8 mouse cellular contexts compared by ENCODE assay signal in the genomic region with DNA sequence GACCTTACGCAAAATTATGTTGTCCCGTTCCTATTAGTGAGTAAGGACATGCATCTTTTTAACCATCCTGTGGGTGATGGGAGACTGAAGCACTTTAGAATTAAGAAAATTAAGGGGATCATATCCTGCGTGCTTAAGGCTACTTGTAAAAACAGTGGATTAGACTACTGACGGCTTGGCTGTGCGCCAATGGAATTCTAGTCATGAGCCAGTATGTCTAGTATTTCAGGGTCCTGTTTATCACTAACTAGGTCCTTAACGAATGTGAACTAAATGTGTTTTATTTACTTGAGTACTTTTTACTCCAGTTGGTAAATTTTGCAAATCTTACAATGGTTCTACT. TPM values are rescaled to one million over a fixed set of nuclear protein-coding genes. Genes with fewer than 3 reads are reported as not detected.
DNase-seq lines count a peak whose midpoint lies in the region; ATAC-seq and TF ChIP-seq lines count a peak whose summit lies in the region.

No protein-coding gene starts in this region.

- H3K27me3 ChIP-seq in forebrain, embryonic 12.5 days, result no peaks in the 10 kb centered on the region
- no peaks in the 10 kb centered on the region for H3K27me3 ChIP-seq in intestine, postnatal 0 days (replicated peaks; ENCODE audit: control insufficient read depth, insufficient read depth, low read length)
- no peaks in the 10 kb centered on the region for H3K27me3 ChIP-seq in liver, embryonic 12.5 days (replicated peaks)
- H3K27me3 ChIP-seq in myocyte (ENCODE audit: control insufficient read depth, insufficient read depth, insufficient read length), result no peaks in the 10 kb centered on the region

- H3K4me1 ChIP-seq in forebrain, embryonic 12.5 days, result peaks cover 17% of the 10 kb centered on the region
- H3K4me1 ChIP-seq in intestine, postnatal 0 days (replicated peaks; ENCODE audit: control insufficient read depth, insufficient read depth, low read length), result peaks cover 9% of the 10 kb centered on the region; the same call in 1 of the 2 replicates
- H3K4me1 ChIP-seq in liver, embryonic 12.5 days, result peaks cover 21% of the 10 kb centered on the region

- peaks cover 32% of the 10 kb centered on the region for H3K79me2 ChIP-seq in myocyte (ENCODE audit: control insufficient read depth, insufficient read depth)

- TF ChIP-seq POLR2A in myocyte (IDR thresholded peaks at IDR 0.05; ENCODE audit: insufficient read length, low read depth), result no peak

- H3K4me2 ChIP-seq in forebrain, embryonic 12.5 days, result peak overlapping the region; percentile 56
- H3K4me2 ChIP-seq in intestine, postnatal 0 days (replicated peaks; ENCODE audit: low read depth), result peak overlapping the region; percentile 69
- peak overlapping the region; percentile 76 for H3K4me2 ChIP-seq in liver, embryonic 12.5 days
- H3K4me2 ChIP-seq in myocyte (ENCODE audit: low read depth), result peak overlapping the region; percentile 94

- peak overlapping the region; percentile 97 for H3K9ac ChIP-seq in forebrain, embryonic 12.5 days
- peak overlapping the region; percentile 89 for H3K9ac ChIP-seq in intestine, postnatal 0 days (ENCODE audit: low read depth, low read length)
- H3K9ac ChIP-seq in liver, embryonic 12.5 days, result peak overlapping the region; percentile 98

- peak overlapping the region; percentile 99 for H3ac ChIP-seq in myocyte (ENCODE audit: control insufficient read depth, insufficient read length)

- H3K4me3 ChIP-seq in left cerebral cortex, adult 2 months, result peak overlapping the region; percentile 79
- peak overlapping the region; percentile 91 for H3K4me3 ChIP-seq in forebrain, embryonic 12.5 days (replicated peaks)
- peak overlapping the region; percentile 95 for H3K4me3 ChIP-seq in intestine, postnatal 0 days (ENCODE audit: low read depth, low read length)
- H3K4me3 ChIP-seq in liver, embryonic 12.5 days, result peak overlapping the region; percentile 90
- H3K4me3 ChIP-seq in myocyte, result peak overlapping the region; percentile 67

- intact Hi-C loops in left cerebral cortex, adult 2 months (cut with DNase I), result loop anchor here (5.0 kb wide), 1 partner anchor 115 kb away; no protein-coding TSS in a partner anchor
- intact Hi-C loops in left cerebral cortex, postnatal 36 days (cut with DNase I), result loop anchor here (5.0 to 10.0 kb wide), 2 partner anchors 118 to 700 kb away; a partner anchor contains a TSS

- 11% methylated on average over 6 of the region's 6 CpGs for WGBS in forebrain, embryonic 12.5 days
- 3% methylated on average over 6 of the region's 6 CpGs for WGBS in intestine, postnatal 0 days
- 10% methylated on average over 6 of the region's 6 CpGs for WGBS in liver, embryonic 12.5 days (ENCODE audit: insufficient replicate concordance)

- ATAC-seq in forebrain, embryonic 12.5 days (ENCODE audit: low FRiP score), result peak; percentile 44
- peak; percentile 0; the same call in 1 of the 2 replicates for ATAC-seq in intestine, postnatal 0 days
- ATAC-seq in liver, embryonic 12.5 days, result 0 out of 2 replicates have a peak, but pooled peaks have one; percentile 1

- H3K27ac ChIP-seq in left cerebral cortex, adult 2 months, result peak overlapping the region; percentile 99
- H3K27ac ChIP-seq in forebrain, embryonic 12.5 days, result peak overlapping the region; percentile 97
- no peak overlapping the region for H3K27ac ChIP-seq in intestine, postnatal 0 days (ENCODE audit: low read depth, low read length)
- peak overlapping the region; percentile 96 for H3K27ac ChIP-seq in liver, embryonic 12.5 days

- TF ChIP-seq CTCF in left cerebral cortex, adult 2 months (IDR thresholded peaks at IDR 0.05), result no peak
- TF ChIP-seq CTCF in intestine, postnatal 0 days (IDR thresholded peaks at IDR 0.05; ENCODE audit: low read depth), result no peak

- H3K9me3 ChIP-seq in forebrain, embryonic 12.5 days, result no peaks in the 10 kb centered on the region
- H3K9me3 ChIP-seq in intestine, postnatal 0 days (ENCODE audit: control insufficient read depth), result no peaks in the 10 kb centered on the region
- no peaks in the 10 kb centered on the region for H3K9me3 ChIP-seq in liver, embryonic 12.5 days (replicated peaks)

- peak in 1 of 2 experiments; percentile 29 for DNase-seq in left cerebral cortex, adult 2 months (ENCODE audit: extremely low spot score in 1 of 2, low spot score in 2 of 2)
- DNase-seq in left cerebral cortex, postnatal 36 days (ENCODE audit: low spot score in 2 of 2), result no peak
- peak; percentile 47 for DNase-seq in adrenal gland, postnatal 14 days
- no peak for DNase-seq in Muller cell, postnatal 12 days (ENCODE audit: inconsistent ontology term)

- H3K36me3 ChIP-seq in forebrain, embryonic 12.5 days (replicated peaks), result no peaks in the 10 kb centered on the region
- no peaks in the 10 kb centered on the region for H3K36me3 ChIP-seq in intestine, postnatal 0 days (ENCODE audit: control insufficient read depth, insufficient read depth)
- H3K36me3 ChIP-seq in liver, embryonic 12.5 days, result peaks cover 3% of the 10 kb centered on the region
- no peaks in the 10 kb centered on the region for H3K36me3 ChIP-seq in myocyte (ENCODE audit: control insufficient read depth, insufficient read depth)

TF ChIP-seq in myocyte, 11 proteins besides CTCF, POLR2A, EP300 and RAD21:
- TF ChIP-seq POLR2AphosphoS2 (IDR thresholded peaks at IDR 0.05; ENCODE audit: insufficient read length, low read depth) (no peak), CEBPB (IDR thresholded peaks at IDR 0.05; ENCODE audit: insufficient read depth, poor library complexity, severe bottlenecking) (no peak), E2F4 (IDR thresholded peaks at IDR 0.05; ENCODE audit: insufficient read depth) (no peak), SRF (IDR thresholded peaks at IDR 0.05; ENCODE audit: control insufficient read depth, insufficient read length, low read depth) (no peak), TCF3 (IDR thresholded peaks at IDR 0.05; ENCODE audit: insufficient read length, low read depth) (no peak), USF1 (IDR thresholded peaks at IDR 0.05; ENCODE audit: low read depth) (no peak), MYOD1 (IDR thresholded peaks at IDR 0.05; ENCODE audit: control insufficient read depth in 1 of 3, insufficient read length in 2 of 3, low read depth in 2 of 3) (no peak), TCF12 (IDR thresholded peaks at IDR 0.05; ENCODE audit: insufficient read depth, poor library complexity, severe bottlenecking) (no peak), REST (IDR thresholded peaks at IDR 0.05; ENCODE audit: insufficient read depth, insufficient read length) (no peak), MYOG (IDR thresholded peaks at IDR 0.05; ENCODE audit: control insufficient read depth in 1 of 3, insufficient read depth in 1 of 3, insufficient read length in 2 of 3, low read depth in 2 of 3) (no peak), MAX (IDR thresholded peaks at IDR 0.05; ENCODE audit: low read depth) (no peak)
TF ChIP-seq in myocyte: peak in this region for 0.

RNA-seq across cellular contexts. Expression of a gene that starts 0.7 kb away (rescaled TPM):
- total RNA-seq in left cerebral cortex, adult 2 months (2021), result under 1 TPM; 0.52 to 0.79 TPM
- total RNA-seq in left cerebral cortex, postnatal 36 days (2021), result under 1 TPM; 0.72 to 0.91 TPM
- total RNA-seq in adrenal gland, postnatal 14 days (2021), result 1.3 and 2.6 TPM in 2 replicates
- 2.1 and 2.6 TPM in 2 replicates for polyA plus RNA-seq in forebrain, embryonic 12.5 days (2016; fragmentation: Nextera tagmentation; extraction: Ambion mirVana)
- 1.0 and 1.3 TPM in 2 replicates for polyA plus RNA-seq in intestine, postnatal 0 days (2015; fragmentation: Nextera tagmentation; extraction: Ambion mirVana)
- polyA plus RNA-seq in liver, embryonic 12.5 days (2016; fragmentation: Nextera tagmentation; extraction: Ambion mirVana), result 1.2 and 1.3 TPM in 2 replicates
- not detected for polyA plus RNA-seq in myocyte (2012; fragmentation: generic; extraction: Trizol)

RNA-seq across cellular contexts. Expression of a gene that starts 0.7 kb away (rescaled TPM):
- total RNA-seq in left cerebral cortex, adult 2 months (2021), result 100 to 1,000 TPM; 277 to 292 TPM
- 100 to 1,000 TPM; 270 to 322 TPM for total RNA-seq in left cerebral cortex, postnatal 36 days (2021)
- total RNA-seq in adrenal gland, postnatal 14 days (2021), result 240 and 262 TPM in 2 replicates
- 189 and 191 TPM in 2 replicates for polyA plus RNA-seq in forebrain, embryonic 12.5 days (2016; fragmentation: Nextera tagmentation; extraction: Ambion mirVana)
- polyA plus RNA-seq in intestine, postnatal 0 days (2015; fragmentation: Nextera tagmentation; extraction: Ambion mirVana), result 68.1 and 71.0 TPM in 2 replicates
- polyA plus RNA-seq in liver, embryonic 12.5 days (2016; fragmentation: Nextera tagmentation; extraction: Ambion mirVana), result 50.1 and 60.9 TPM in 2 replicates
- polyA plus RNA-seq in myocyte (2012; fragmentation: generic; extraction: Trizol), result 132 TPM
